Mouse (Mus musculus) liver, adult (tissue): ENCODE results near the gene Rtn4rl1.

Source experiments
- GATA4 ChIP-seq: IDR thresholded peaks from 2 replicates; pipeline ENCODE4 v1.6.1; 2014; ENCODE audit warnings: mild to moderate bottlenecking, low read length; ENCODE audit not compliant: insufficient replicate concordance

Gene Rtn4rl1

DNA sequence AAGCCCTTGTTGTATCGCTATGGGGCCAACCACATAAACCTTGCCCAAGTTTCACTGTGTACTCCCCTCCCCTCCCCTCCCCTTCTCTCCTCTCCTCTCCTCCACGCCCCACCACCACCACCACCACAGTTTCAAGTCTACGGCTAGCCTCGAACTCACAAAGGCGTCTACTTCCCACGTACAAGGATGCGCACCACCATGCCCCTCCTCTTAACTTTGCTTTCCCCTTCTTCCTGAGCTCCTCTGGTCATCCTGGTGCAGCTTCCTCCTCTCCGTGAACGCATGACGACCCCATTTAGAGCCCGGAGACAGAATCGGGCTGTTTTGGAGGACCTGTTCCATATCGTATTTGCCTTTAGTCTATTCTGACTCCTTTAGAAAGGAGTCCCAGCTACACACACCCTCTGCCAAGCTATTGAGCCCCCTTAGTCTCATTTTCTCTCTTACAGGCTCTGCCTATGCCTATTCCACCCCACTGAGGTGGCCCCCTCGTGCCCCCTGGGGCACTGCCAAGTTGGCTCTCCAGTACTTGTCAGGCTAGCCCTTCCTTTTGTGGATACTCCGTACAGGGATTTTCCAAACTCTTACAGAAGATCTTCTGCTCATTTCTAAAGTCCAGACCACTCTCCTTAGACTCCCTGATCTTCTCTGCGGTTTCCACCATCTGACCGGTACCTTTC is 22.3 kb upstream of the Rtn4rl1 start:
- TF ChIP-seq GATA4, result no peak

DNA sequence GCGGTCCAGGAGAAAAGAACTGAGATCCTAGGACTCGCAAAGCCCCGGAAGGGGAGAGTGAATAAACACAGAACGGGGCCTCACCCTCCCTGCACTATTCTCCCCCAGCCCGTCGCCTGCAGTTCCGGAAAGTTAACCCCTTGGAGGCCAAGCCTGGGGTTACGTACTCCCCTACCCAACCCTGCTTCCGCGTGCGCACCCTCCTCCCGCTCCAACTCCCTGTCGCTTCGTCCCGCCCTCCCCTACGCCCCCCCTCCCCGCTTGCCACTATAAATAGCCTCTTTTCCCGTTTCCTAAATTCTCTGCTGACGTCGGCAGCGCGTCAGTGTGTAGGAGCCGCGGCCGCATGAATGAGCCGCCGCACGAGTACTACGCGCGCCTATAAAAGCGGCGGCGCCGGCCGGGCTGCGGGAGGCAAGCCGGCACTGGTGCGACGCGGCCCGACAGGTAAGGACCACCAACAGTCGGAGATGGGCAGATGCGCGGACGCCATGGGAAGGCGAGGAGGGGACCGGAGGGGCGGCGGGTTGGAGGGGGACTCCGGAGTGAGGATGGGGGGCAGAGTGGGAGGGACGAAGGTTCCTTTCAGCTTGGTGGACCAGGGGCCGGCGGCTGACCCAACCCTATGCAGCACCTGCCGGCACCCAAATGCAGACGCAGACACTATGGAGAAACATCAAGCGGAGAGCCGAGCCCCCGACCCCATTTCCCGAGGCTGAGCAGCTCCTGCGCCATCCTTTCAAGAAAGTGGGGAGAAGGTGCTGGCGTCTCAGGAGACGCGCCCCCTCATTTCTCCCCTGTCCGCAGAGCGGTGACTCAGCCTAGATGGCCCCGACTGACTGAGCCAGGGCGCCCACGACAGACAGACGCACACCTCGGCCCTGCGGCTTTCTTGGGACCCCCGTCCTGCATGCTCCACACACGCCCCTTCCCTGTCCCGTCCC is 21.2 kb upstream of the Rtn4rl1 start:
- no peak for TF ChIP-seq GATA4

GRCm38 (mm10) chr11:75173095-75173798 is 20.3 kb upstream of the Rtn4rl1 start:
- peak; percentile 23; the same call in 1 of the 2 replicates for TF ChIP-seq GATA4

DNA sequence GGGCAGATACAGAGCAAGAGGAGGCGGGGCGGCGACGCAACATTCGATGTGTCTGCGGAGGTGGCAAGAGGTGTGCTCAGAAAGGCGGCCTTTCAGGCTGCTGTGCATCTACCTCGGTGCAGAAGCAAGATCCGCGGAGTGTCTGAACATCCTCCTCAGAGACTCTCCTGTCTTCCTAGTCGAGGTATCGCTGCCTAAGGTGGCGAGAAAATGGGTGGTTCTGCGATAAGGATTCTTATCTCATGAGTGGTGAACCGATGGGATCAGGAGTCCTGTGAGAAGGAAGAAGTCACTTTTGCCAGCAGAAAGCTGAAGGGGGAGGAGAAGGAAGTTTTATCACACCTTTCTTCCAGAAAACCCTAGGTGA is 19.8 kb upstream of the Rtn4rl1 start:
- no peak for TF ChIP-seq GATA4

- TF ChIP-seq GATA4, result no peak
Observed at GRCm38 (mm10) chr11:75178011-75178410, 15.6 kb upstream of the Rtn4rl1 start.

- TF ChIP-seq GATA4, result no peak
Observed at GRCm38 (mm10) chr11:75178672-75179208, 14.8 kb upstream of the Rtn4rl1 start, which contains the start of gene Ovca2. TSS of gene Ovca2 (minus strand) at chr11:75178835.

DNA sequence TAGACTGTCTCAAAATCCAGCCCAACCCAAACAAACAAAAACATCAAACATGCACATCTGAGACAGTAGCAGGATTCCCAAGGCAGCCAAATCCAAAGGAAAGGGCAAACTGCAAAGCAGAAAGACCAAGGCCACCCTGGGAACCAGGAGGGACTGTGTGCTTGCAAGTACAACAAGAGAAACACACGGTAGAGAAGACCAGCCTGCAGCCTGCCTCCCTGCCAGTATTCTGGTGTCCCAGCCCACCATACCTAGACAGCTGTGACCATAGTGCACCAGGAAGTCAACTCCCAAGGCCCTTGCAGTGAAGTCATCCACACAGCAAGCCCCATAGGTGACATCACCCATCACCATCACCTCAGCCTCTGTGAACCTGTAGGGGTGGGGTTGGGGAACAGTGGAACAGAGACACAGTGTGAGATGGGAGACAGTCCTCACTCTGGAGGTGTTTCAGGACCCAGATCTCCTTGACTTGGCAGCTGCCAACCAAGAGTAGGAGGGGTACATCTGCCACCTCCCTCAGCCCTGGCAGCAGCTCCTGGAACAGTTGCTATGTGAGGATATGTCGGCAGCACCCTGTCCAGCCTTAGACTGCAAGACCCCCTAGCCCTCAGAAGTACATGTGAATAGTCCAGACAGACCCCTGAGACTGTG is 9.5 kb upstream of the Rtn4rl1 start:
- TF ChIP-seq GATA4, result no peak

DNA sequence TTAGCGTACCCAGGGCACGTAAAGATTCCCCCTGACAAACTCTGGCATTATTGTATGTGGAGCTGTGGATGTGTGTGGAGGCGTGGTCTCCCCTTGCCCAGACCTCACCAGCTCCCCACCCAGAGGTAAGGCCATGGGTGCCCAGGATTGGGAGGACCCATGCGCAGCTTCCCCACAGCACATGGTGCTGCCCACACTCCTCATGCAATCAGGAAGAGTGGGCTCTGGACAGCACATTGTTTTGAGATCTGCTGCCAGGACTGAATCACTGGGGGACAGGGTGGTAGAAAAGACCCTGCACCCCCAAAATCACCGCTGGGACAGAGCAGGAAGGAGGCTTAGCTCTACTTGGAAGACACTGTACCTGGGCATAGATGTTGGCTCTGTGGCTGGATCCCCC is 9.0 kb upstream of the Rtn4rl1 start:
- TF ChIP-seq GATA4, result no peak

- no peak for TF ChIP-seq GATA4
Observed at GRCm38 (mm10) chr11:75184986-75185385, 8.6 kb upstream of the Rtn4rl1 start.

DNA sequence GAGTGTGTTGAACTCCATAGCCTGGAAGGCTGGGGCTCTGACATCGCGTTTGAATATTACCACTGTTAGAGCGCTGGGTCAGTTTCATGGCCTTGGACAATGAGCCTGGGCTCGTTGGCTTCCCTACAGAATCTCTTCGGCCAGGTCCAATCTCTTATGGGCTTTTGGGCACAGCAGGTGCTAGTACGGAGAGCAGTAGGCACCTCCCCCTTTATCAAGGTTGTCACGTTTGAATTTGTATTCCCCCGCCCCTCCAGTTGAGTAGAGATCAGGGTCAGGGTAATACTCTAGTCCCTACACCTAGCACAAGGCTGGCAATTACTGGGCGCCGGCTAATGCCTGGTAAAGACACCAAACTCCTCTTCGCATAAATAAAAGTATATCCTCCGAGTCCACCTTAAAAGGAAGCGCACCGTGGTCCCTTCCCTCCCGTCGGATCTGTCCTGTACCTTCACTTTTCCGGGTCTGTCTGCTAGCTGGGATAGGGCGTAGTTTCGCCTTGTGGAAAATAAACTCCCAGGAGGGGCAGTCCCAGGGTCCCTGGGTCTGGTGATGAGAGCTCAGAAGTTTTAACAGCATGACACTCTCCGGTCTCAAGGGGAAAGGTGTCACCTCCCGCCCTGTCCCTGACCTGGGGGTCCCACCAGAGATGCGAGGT is 3.7 kb upstream of the Rtn4rl1 start:
- no peak for TF ChIP-seq GATA4

DNA sequence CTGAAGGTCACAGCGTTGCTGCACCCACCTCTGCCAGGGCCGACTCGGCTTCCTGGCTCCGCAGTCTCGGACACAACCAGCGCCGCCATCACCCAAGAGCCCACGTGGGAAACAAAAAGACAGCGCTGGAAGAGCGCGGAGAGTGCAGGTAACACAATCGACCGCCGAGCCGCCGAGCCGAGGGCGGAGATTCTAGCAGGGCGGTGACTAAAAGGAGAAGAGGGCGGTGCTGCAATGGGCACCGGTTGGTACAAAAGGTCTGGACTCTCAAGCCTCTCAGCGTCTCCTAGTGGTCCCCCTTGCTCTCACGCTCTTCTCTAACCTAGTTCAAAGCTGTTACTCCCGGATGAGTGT is 3.2 kb upstream of the Rtn4rl1 start:
- peak; percentile 35; the same call in 1 of the 2 replicates for TF ChIP-seq GATA4

DNA sequence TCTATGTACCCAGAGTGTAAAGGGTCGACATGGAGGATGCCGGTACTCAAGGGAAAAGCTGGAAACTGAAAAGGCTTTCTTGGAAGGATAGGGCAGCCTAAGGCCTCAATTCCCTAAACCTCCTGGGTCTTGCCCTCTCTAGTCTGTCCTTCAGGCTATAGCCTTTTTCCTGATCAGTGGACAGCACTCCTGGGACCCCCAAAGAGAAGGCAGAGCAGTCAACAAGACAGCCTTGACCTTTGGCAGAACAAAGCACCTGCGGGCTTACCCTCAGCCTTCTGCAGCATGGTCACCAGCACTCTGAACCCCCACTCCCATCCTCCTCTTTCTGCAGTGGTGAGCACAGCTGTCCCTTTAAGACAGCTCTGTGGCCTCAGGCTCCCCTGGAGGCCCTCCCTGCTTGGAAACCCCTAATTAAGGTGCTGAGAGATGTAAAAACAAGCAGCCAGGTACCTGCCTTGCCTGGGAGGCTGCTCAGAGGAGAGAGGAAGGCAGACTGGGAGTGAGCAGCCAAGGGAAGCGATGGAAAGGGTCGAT is 2.6 kb upstream of the Rtn4rl1 start, which contains the start of gene Dph1:
TSS of gene Dph1 (minus strand) at position 337 of the 537 bp plus-strand sequence.
- no peak for TF ChIP-seq GATA4

GRCm38 (mm10) chr11:75191841-75192240 is 1.7 kb upstream of the Rtn4rl1 start:
- TF ChIP-seq GATA4, result no peak
